Mouse (Mus musculus) small intestine, adult 2 months (tissue): ENCODE measurements around the gene Nadsyn1.
A peak's percentile ranks its signal among the peaks of the same experiment; 100 is the strongest.

Experiments used
- CTCF ChIP-seq: fragments of 200-500 bp; IDR thresholded peaks from 2 replicates; pipeline ENCODE4 v1.5.1; 2012; ENCODE audit warnings: low read depth, mild to moderate bottlenecking, control low read depth, inconsistent platforms, low read length, moderate library complexity, mixed read lengths; ENCODE audit not compliant: insufficient replicate concordance, insufficient read length; ENCODE audit errors: extremely low read depth
- POLR2A ChIP-seq: fragments of 200-500 bp; IDR thresholded peaks from 2 replicates; pipeline ENCODE4 v1.6.1; 2012; ENCODE audit warnings: low read depth, mild to moderate bottlenecking, control low read depth, inconsistent platforms, low read length, moderate library complexity

DNA sequence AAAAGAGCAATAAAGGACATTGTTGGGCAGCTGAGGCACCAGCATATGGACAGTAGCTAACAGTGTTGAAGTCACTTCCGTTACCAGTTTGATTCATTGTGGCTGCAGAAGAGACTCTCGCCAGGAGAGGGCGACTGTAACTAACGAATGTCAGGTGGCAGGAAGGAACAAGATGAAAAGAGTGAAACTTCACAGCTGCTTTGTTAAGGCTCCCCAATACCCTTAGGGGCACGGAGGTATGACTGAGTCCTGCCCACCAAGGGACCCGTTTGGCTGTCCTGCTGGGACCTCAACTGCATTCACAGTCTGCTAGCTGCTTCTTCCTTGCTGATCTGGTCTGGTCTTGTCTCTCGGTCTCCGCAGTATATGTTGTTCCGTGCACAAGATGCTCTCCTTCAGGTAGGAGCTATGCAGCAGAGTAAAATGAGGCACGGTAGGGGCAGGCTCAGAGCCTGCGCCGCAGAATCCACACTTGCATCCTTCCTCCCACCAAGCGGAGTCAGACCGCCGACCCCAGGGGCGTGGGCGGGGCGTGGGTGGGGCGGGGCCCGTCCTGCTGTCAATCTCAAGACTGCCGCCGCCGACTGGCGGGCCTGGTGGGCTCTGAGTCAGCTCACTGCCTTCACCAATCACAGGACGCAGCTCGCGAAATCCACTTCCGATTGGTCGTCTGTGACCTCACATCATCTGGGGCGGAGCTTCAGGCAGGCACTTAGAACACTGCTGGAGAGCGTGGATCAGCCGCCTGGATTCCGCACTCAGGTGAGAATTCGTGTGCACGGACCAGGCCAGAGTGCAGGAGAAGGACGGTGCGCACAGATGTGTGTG, 7.1 kb upstream of the Nadsyn1 start:
- TF ChIP-seq POLR2A (peak; percentile 72; the same call in 1 of the 2 replicates), CTCF (peak; percentile 72; the same call in 1 of the 2 replicates)
